Mouse (Mus musculus) CD4-positive, CD25-positive, alpha-beta regulatory T cell, adult 4 months (primary cell): ENCODE measurements around the gene Zfp445. TPM values are rescaled to one million over a fixed set of nuclear protein-coding genes. Genes with fewer than 3 reads are reported as not detected.

ENCODE experiments used
- ATAC-seq: one replicate; pipeline ENCODE4 v1.8.0; 2017
- polyA plus RNA-seq, 2 experiments: library from polyadenylated mRNA; unstranded; fragments of 100-300 nt; shearing (Covaris generic); gene quantifications; one replicate each; pipeline ENCODE4 v1.2.1; 2017

Gene Zfp445
- polyA plus RNA-seq, 2 experiments from 2014 or later = 38.3 to 85.0 TPM

DNA sequence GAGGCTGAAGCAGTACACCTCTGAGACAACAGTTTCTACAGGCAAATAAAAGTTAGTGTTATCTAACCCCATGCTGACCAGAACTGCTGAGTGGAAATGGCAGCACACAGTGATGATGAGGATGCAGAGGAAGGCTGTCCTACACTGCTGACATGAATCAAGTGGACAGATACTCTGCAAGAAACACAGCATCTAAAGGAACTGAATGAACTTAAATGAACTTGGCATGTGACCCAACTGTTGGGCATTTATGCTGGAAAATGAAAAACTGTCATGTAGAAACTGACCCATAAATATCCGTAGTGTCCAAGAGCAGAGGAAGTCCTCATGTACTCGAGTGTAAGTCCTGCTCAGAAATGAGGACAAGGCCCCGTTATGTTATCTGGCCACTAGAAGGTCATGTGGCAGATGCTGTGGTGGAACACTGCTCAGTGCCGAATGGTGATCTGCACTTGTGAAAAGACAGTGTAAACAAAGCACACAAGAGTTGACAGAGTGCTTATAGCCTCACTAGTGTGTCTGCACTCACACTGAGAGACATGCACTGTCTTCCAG is 35.9 kb downstream of the Zfp445 start:
- no peak for ATAC-seq

DNA sequence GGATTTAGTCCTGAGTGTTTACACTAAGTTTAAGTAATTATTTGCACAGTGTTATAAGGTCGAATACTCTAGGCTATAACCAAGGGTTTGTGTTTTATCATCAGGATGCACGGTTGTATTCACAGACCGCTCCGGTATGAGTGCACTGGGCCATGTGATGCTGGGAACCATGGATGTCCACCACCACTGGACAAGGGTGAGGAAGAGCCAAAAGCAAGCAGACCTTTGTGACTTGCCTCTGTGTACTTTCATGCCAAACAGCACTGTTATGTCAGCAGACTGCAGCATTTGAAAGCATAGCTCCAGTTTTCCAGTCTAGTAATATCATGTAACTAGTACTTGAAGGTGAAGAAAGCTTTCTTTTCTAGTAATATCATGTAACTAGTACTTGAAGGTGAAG is 39.1 kb downstream of the Zfp445 start:
- no peak for ATAC-seq

DNA sequence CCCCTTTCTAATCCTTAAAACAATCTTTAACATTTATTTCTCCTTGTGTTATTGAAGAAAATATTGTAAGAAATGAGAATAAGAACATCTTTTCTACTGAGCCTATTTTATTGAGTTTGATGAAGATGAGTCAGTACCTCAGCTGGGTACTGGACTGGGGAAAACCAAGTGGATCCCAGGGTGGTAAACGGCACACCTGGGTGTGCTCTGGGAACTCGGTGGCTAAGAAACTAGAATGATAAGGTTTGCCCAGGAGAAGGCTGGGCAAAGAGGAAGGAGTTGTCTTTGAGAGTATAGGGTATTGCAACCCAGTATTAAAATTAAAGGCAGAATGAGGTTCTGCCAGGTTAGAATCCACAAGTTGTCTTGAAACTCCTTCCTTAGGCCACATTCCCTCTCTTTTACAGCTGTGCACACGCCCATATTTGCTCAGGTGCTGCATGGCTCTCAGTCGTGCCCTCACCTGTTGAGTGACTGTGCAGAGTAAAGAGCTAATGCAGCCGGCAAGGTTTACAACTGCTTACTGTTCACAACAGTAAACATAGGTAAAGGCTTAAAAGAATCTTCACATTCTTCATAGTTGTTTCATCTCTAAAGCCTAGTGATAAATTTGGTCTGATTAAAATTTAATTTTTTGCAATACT is 42.3 kb downstream of the Zfp445 start:
- no peak for ATAC-seq

DNA sequence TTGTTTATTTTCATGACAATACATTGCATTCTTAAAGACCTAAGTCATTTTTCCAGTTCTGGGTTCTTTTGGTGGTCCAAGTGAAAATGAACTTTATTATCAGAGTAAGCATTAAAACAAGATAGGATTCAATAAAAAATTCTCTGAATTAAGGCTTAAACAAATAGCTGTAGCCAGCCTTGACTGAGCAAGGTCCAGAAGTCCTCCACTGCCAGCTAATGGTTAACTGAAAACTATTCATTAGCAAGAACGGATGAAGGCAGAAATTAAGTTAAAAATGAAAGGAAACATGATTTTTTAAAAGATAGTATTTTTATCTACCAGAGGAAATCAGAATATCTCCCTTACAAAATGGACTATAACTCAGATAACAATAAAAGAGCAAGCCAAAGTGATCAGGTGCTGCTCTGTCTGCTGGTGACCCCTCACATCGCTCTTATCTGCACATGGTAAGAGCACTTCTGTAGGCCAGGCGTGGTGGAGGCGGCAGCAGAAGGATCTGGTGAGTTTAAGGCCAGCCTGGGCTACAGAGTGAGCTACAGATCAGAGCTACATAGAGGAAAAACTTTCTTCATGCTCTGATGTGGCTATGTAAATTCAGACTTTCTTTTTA is 50.5 kb downstream of the Zfp445 start:
- no peak for ATAC-seq

DNA sequence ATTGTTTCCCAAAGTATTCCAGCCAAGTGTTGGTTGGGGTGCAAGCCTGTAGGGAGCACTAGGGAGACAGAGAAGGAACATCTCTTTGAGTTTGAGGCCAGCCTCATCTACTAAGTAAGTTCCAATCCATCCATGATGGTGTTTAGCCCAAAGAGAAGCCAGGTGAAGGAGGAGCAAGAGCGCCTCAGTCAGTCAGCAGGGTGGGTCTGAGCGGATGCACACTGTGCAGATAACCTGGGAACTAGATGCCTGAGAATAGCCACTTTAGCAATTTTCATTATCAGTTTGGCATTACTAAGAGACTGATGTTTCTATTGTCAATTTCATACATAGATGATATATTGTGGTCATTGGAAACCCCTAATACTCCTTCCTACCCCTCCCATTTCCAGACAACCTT is 51.0 kb downstream of the Zfp445 start:
- ATAC-seq = no peak

DNA sequence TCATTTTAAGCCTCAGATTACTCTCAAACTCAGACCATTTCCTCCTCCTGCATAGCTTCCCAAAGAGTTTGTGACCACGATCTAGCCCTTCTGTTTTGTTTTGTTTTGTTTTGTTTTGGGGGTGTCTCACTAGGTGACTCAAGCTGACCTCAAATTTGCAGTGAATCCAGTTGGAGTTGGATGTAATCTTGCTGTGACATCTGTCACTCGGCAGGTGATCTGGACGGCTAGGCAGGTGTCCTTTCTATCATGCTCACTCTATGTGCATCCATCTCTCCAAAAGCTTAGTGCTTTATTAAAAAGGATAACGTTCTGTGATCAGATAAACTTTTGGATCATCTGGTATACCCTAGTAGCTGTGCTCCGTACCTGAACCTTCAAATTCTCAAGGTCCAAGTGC is 53.4 kb downstream of the Zfp445 start:
- ATAC-seq = no peak

DNA sequence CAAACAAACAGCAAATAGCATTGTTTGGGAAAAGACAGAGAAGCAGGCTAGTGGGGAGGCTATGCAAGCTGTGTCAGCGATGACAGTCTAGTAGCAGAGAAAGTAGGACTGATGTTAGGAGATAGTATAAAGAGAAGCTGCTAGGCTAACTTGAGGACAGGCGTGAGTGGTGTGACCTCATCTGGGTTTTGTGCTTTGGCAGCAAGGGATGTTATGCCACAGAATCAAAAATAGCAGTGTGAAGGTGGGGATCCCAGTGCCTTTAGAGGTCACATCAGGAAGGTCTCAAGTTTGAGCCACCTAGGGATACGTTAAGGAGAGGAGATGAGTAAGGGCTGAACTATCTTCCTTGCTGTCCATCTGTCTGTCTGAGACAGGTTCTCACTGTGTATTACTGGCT is 55.6 kb downstream of the Zfp445 start:
- ATAC-seq = no peak

DNA sequence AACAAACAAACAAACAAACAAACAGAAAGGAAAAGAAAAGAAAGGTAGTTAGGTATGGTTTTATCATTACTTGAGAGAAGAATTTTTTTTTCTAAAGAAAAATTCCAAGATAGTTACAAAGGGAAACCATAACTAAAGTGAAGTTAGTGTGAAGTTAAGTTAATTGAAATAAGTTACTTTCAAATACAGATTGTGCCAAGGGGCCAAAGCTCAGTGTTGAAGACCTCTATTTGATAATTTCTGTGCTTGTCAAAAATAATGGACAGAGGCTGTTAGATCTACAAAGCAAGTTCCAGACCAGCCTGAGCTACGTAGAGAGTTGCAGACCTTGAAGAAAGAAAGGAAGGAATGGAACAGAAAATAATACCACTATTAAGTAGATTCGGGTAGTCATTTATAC is 58.6 kb downstream of the Zfp445 start:
- no peak for ATAC-seq

DNA sequence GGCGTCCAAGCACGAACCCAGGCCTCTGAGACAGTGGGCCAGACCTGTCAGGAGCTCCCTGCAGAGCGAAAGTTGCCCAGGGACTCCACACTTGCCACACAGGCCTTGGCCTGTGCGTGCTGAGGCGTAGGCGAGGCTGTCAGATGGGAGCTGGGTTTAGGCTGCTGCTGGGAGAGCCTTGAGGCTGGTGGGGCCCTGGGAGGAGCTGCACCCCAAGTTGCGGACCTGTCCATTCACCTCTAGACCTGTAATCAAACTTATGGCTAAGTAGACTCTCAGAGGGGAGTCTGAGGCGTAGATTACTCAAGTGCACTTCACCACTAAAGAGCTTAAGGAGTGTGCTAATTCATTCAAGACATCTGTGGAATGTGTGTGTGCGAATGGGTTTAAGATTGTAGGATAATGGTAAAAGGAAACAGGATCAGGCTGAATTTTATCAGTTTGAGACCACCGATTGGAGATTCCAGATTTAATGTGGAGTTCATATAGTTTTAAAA is 59.9 kb downstream of the Zfp445 start:
- ATAC-seq = no peak

DNA sequence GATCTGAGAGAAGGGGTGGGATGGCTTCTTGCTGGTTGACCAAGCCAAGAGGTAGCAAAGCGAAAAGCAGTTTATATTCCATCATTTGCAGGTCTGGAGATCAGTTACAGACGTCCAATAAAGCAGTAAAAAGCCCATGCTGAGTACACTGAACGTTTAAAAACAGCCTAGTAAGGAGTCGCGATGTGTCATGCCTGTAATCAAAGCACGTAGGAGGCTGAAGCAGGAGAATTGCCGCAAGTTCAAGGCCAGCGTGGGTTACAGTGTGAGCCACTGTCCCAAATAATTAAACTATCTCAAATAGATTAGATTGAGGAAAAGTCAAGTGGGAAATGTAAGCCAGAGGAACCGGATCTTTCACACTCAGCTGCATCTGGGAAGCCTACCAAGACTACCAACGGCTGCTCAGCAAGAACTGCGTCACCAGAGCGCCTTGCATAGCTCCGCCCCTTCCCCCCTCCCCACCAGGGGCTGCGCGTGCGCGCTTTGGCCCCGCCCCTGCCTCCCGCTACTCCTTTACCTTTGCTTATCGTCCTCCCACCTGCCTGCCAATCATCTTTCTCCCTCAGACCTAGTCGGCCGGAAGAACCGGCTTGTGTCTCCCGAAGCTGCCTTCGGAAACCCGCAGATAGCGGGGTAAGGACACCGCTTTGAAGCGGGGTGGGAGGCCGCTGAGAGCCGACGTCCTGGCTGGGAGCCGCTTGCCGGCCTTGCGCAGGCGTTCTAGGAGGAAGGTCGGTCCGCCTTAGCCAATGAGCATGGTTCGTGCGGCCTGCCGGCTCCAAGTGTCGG is 60.6 kb downstream of the Zfp445 start, which contains the start of gene Tcaim:
TSS of gene Tcaim (plus strand) at position 487 of the 792 bp plus-strand sequence.
- ATAC-seq = peak; percentile 94

Other genes starting within 250 kb of the Zfp445 start
- gene Topaz1, start 118.7 kb downstream of the Zfp445 start, polyA plus RNA-seq = not detected
- 10 to 100 TPM; 18.0 to 19.4 TPM for gene Tcaim, start 60.5 kb downstream of the Zfp445 start, polyA plus RNA-seq
- gene Gm35549, start 22.0 kb downstream of the Zfp445 start, polyA plus RNA-seq = 1 to 10 TPM; 1.4 to 3.1 TPM
- gene Zkscan7, start 19.7 kb upstream of the Zfp445 start, polyA plus RNA-seq = 1 to 10 TPM; 2.8 to 4.9 TPM
- gene Zfp105, start 57.1 kb upstream of the Zfp445 start, polyA plus RNA-seq = not detected
- 10 to 100 TPM; 25.4 to 31.7 TPM for gene 1110059G10Rik, start 85.0 kb upstream of the Zfp445 start, polyA plus RNA-seq
- gene Kif15, start 85.0 kb upstream of the Zfp445 start, polyA plus RNA-seq = 1 to 10 TPM; 5.7 to 8.5 TPM
- 10 to 100 TPM; 15.1 to 18.6 TPM for gene Tmem42, start 155.3 kb upstream of the Zfp445 start, polyA plus RNA-seq
- 1 to 10 TPM in 1 of 2 experiments, under 1 TPM in 1; 0.83 to 1.7 TPM for gene Tgm4, start 168.7 kb upstream of the Zfp445 start, polyA plus RNA-seq
- 10 to 100 TPM; 11.5 to 13.1 TPM for gene Zdhhc3, start 247.2 kb upstream of the Zfp445 start, polyA plus RNA-seq
- gene Exosc7, start 247.2 kb upstream of the Zfp445 start, polyA plus RNA-seq = 100 to 1,000 TPM; 105 to 108 TPM